Mouse (Mus musculus) bone marrow macrophage, adult 2 months (primary cell): ENCODE results near the gene Kif5c. TPM values are rescaled to one million over a fixed set of nuclear protein-coding genes. Genes with fewer than 3 reads are reported as not detected.

ENCODE experiments used
- H3K27ac ChIP-seq: 2 replicates; pipeline ENCODE4 v1.5.1; 2012; ENCODE audit warnings: low read depth, low read length; ENCODE audit not compliant: insufficient read depth
- H3K4me1 ChIP-seq: 2 replicates; pipeline ENCODE4 v1.6.1; 2012; ENCODE audit warnings: low read length; ENCODE audit not compliant: control insufficient read depth, insufficient read depth
- H3K4me3 ChIP-seq: 2 replicates; pipeline ENCODE4 v1.5.1; 2012; ENCODE audit warnings: mild to moderate bottlenecking, low read length, moderate library complexity; ENCODE audit not compliant: insufficient read depth
- CTCF ChIP-seq: IDR thresholded peaks from 2 replicates; pipeline ENCODE4 v1.5.1; 2012; ENCODE audit warnings: low read depth, mild to moderate bottlenecking, low read length, moderate library complexity
- POLR2A ChIP-seq: IDR thresholded peaks from 2 replicates; pipeline ENCODE4 v1.6.1; 2012; ENCODE audit warnings: mild to moderate bottlenecking, low read depth, low read length, borderline replicate concordance
- polyA plus RNA-seq: library from polyadenylated mRNA; stranded (reverse); fragments of >200 nt; gene quantifications from 2 replicates; pipeline ENCODE4 v1.2.4, GENCODE M21; 2012; ENCODE audit not compliant: missing spikeins, insufficient read depth, insufficient read length

The Kif5c gene
- polyA plus RNA-seq, 1 experiment: 7.3 TPM

- TF ChIP-seq CTCF: no peak
- no peak for TF ChIP-seq POLR2A
- Histone ChIP-seq H3K27ac (no peak overlapping the region), H3K4me1 (peaks cover 31% of the 10 kb centered on the region), H3K4me3 (no peak overlapping the region)
Observed at GRCm38 (mm10) chr2:49741895-49742734, 123.0 kb downstream of the Kif5c start.

GRCm38 (mm10) chr2:49742919-49743318, 123.8 kb downstream of the Kif5c start:
- H3K27ac ChIP-seq: peak overlapping the region; percentile 97
- peaks cover 35% of the 10 kb centered on the region for H3K4me1 ChIP-seq
- H3K4me3 ChIP-seq: peak overlapping the region; percentile 52; the same call in 1 of the 2 replicates
- no peak for TF ChIP-seq POLR2A
- TF ChIP-seq CTCF: no peak

GRCm38 (mm10) chr2:49743775-49744174, 124.7 kb downstream of the Kif5c start:
- H3K4me3 ChIP-seq: peak overlapping the region; percentile 52
- TF ChIP-seq POLR2A: no peak
- no peak for TF ChIP-seq CTCF
- peak overlapping the region; percentile 97 for H3K27ac ChIP-seq
- peaks cover 38% of the 10 kb centered on the region for H3K4me1 ChIP-seq

GRCm38 (mm10) chr2:49744251-49745093, 125.4 kb downstream of the Kif5c start:
- H3K27ac ChIP-seq: peak overlapping the region; percentile 97
- H3K4me3 ChIP-seq: peak overlapping the region; percentile 52

GRCm38 (mm10) chr2:49745094-49745781, 126.1 kb downstream of the Kif5c start:
- peak overlapping the region; percentile 52 for H3K4me3 ChIP-seq

More at GRCm38 (mm10) chr2:49744251-49745093, 125.4 kb downstream of the Kif5c start:
- H3K4me1 ChIP-seq: peaks cover 44% of the 10 kb centered on the region
- no peak for TF ChIP-seq CTCF
- 0 out of 2 replicates have a peak, but pooled peaks have one; percentile 57 for TF ChIP-seq POLR2A

GRCm38 (mm10) chr2:49746947-49747346, 127.8 kb downstream of the Kif5c start:
- Histone ChIP-seq H3K27ac (no peak overlapping the region), H3K4me3 (no peak overlapping the region), H3K4me1 (peaks cover 66% of the 10 kb centered on the region)
- TF ChIP-seq POLR2A: no peak

More at GRCm38 (mm10) chr2:49745094-49745781, 126.1 kb downstream of the Kif5c start:
- H3K4me1 ChIP-seq: peaks cover 52% of the 10 kb centered on the region
- TF ChIP-seq CTCF (no peak), POLR2A (no peak)
- peak overlapping the region; percentile 97 for H3K27ac ChIP-seq

GRCm38 (mm10) chr2:49747670-49748069, 128.6 kb downstream of the Kif5c start:
- H3K4me1 ChIP-seq: peaks cover 66% of the 10 kb centered on the region
- no peak overlapping the region for H3K4me3 ChIP-seq
- H3K27ac ChIP-seq: no peak overlapping the region
- TF ChIP-seq POLR2A (no peak), CTCF (no peak)

GRCm38 (mm10) chr2:49748628-49749342, 129.7 kb downstream of the Kif5c start:
- Histone ChIP-seq H3K4me1 (peaks cover 66% of the 10 kb centered on the region), H3K27ac (no peak overlapping the region), H3K4me3 (no peak overlapping the region)
- TF ChIP-seq POLR2A (no peak), CTCF (peak; percentile 96)
